Mouse (Mus musculus) liver, postnatal 0 days (tissue): Measurements from ENCODE around the gene Pard3b.

Experiments used
- CTCF ChIP-seq: sonication (generic); IDR thresholded peaks from 2 replicates; pipeline ENCODE4 v1.5.1; 2016; ENCODE audit warnings: antibody characterized with exemption, low read depth
- EP300 ChIP-seq: IDR thresholded peaks from 2 replicates; pipeline ENCODE4 v1.6.1; 2016; ENCODE audit warnings: antibody characterized with exemption, low read depth, mild to moderate bottlenecking

DNA sequence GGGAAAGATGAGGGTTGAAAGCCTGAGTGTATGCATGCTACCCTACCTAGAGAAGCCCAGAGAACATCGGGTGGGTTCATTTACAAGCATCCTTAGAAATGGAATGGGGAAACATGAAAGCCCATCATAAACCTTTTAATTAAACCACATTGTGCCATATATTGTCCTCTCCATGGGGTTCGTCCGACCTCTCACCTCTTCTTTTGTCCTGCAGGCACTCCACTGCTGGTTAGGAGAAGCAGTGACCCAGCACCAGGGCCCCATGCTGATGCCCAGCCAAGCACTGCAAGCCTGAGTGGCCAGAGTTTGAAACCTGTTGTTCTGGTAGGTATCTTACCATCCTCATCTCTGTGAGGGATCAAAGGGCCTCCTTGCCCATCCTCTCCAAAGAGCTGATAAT, 437.5 kb downstream of the Pard3b start:
- no peak for TF ChIP-seq CTCF
- no peak for TF ChIP-seq EP300
